Mouse (Mus musculus): ENCODE data around the gene Hyal6. TPM values are rescaled to one million over a fixed set of nuclear protein-coding genes. Genes with fewer than 3 reads are reported as not detected.

Hyal6 gene
- total RNA-seq, 2 experiments from 2014 or later: not detected

GRCm38 (mm10) chr6:24779182-24779581 lies 46.1 kb downstream of the Hyal6 start:
- no peak overlapping the region for H3K27ac ChIP-seq
- TF ChIP-seq CTCF (conservative IDR thresholded peaks at IDR 0.05): no peak
- no peak for DNase-seq (ENCODE audit: low spot score in 2 of 2)
- no peak overlapping the region for H3K4me3 ChIP-seq

- TF ChIP-seq CTCF (conservative IDR thresholded peaks at IDR 0.05): no peak
- DNase-seq (ENCODE audit: low spot score in 2 of 2): no peak
- no peak within 1 kb of the TSS for H3K27ac ChIP-seq
- no peak within 1 kb of the TSS for H3K4me3 ChIP-seq
Measured at GRCm38 (mm10) chr6:24790888-24791287, 57.8 kb downstream of the Hyal6 start, which contains the start of gene Spam1. TSS of gene Spam1 (plus strand) at chr6:24791188.

Other genes with a start within 250 kb of the Hyal6 start
- 1 to 10 TPM; 2.7 TPM for gene Iqub, start 218.2 kb upstream of the Hyal6 start, total RNA-seq (2021)
- gene Ndufa5, start 205.2 kb upstream of the Hyal6 start, total RNA-seq (2021): 100 to 1,000 TPM; 266 to 275 TPM
- not detected for gene Asb15, start 205.1 kb upstream of the Hyal6 start, total RNA-seq (2021)
- gene Lmod2, start 135.5 kb upstream of the Hyal6 start, total RNA-seq (2021): not detected
- gene Wasl, start 68.2 kb upstream of the Hyal6 start, total RNA-seq (2021): 100 to 1,000 TPM; 139 to 150 TPM
- not detected for gene Hyal4, start 15.1 kb downstream of the Hyal6 start, total RNA-seq (2021)
- not detected for gene Spam1, start 57.9 kb downstream of the Hyal6 start, total RNA-seq (2021)
- not detected for gene Hyal5, start 124.8 kb downstream of the Hyal6 start, total RNA-seq (2021)
- gene Tmem229a, start 223.1 kb downstream of the Hyal6 start, total RNA-seq (2021): 10 to 100 TPM; 46.7 to 47.7 TPM

All from layer of hippocampus, adult 2 months (tissue).